ENCODE assay signal across 9 mouse cellular contexts in the genomic region with DNA sequence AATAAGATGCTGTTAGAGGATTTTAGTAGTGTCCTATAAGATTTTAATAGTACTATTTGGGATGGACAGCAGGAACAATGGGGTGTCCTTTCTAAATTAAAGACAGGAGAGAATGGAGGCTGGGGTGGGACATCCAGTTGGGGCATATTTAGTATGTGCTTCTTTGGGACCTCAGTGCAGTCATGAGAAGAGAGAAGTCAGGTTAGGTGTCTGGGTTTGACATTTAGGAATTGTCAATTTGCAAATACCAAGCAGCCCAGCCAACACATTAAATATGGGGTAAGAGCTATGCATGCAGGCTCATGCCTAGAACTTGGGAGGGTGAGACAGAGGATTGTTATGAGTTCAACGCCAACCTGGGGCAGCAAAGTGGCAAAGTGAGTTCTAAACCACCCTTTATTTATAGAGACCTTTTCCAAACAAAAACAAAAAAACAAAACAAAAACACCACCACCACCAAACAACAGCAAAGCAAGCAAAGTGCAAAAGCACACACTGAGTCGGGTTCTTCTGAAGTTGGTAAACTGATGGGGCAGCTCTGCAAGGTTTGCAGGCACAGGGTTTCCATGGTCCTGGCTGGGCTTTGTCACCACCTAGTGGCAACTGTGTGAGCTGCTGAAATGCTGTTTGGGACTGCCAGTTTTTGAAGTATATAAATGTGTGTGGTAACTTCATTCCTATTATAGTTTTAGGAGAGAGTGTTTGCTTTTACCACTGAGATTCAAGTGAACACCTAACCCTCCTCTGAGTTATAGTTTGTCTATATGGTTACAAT. TPM values are rescaled to one million over a fixed set of nuclear protein-coding genes. Genes with fewer than 3 reads are reported as not detected.
DNase-seq lines count a peak whose midpoint lies in the region; ATAC-seq and TF ChIP-seq lines count a peak whose summit lies in the region.
"Had no signal": no experiment of that assay in that cellular context is flagged by ENCODE, and none has a peak within 500 bp of the region (broad histone marks: within the 10 kb centered on the region; RNA-seq: fewer than 3 reads in every experiment).

No protein-coding gene starts in this region.

- no peaks in the 10 kb centered on the region for H3K27me3 ChIP-seq in E14TG2a.4 (ENCODE audit: insufficient read depth, low read length)
- no peaks in the 10 kb centered on the region for H3K27me3 ChIP-seq in lung, embryonic 16.5 days (ENCODE audit: control insufficient read depth, insufficient read depth, low read depth, low read length)
- H3K27me3 ChIP-seq: limb, embryonic 13.5 days had no signal

- no peak overlapping the region for H3K9ac ChIP-seq in lung, embryonic 16.5 days (ENCODE audit: low read length)
- H3K9ac ChIP-seq: limb, embryonic 13.5 days had no signal

- peak; percentile 78 for DNase-seq in adrenal gland, adult 2 months
- DNase-seq in embryo, embryonic 11.5 days (ENCODE audit: low read depth, low spot score) = peak; percentile 49
- DNase-seq in heart, adult 8-10 months (ENCODE audit: low spot score) = peak; percentile 76
- DNase-seq in kidney, postnatal 25 days = peak; percentile 69 to 83
- DNase-seq in right cerebral cortex, adult 2 months (ENCODE audit: low spot score in 2 of 2) = peak; percentile 82 to 85
- DNase-seq in urinary bladder, postnatal 36 days (ENCODE audit: low spot score in 2 of 2) = peak; percentile 63 to 74

- H3K36me3 ChIP-seq in E14TG2a.4 (ENCODE audit: insufficient read depth, low read length) = peaks cover 19% of the 10 kb centered on the region
- H3K36me3 ChIP-seq in lung, embryonic 16.5 days (ENCODE audit: control insufficient read depth, insufficient read depth, low read length) = peaks cover 13% of the 10 kb centered on the region

- H3K4me1 ChIP-seq in E14TG2a.4 (replicated peaks; ENCODE audit: low read depth, low read length) = peaks cover 23% of the 10 kb centered on the region
- H3K4me1 ChIP-seq in lung, embryonic 16.5 days (replicated peaks; ENCODE audit: control insufficient read depth, insufficient read depth, low read length) = peaks cover 7% of the 10 kb centered on the region

- H3K4me3 ChIP-seq in E14TG2a.4 (replicated peaks; ENCODE audit: low read length) = no peak overlapping the region
- no peak overlapping the region for H3K4me3 ChIP-seq in lung, embryonic 16.5 days (ENCODE audit: low read length)
- H3K4me3 ChIP-seq: limb, embryonic 13.5 days had no signal

- WGBS in lung, embryonic 16.5 days = 48% methylated on average over 2 of the region's 2 CpGs

- peak; percentile 77; the same call in 1 of the 2 replicates for ATAC-seq in lung, embryonic 16.5 days (ENCODE audit: low read depth)

- TF ChIP-seq CTCF in E14TG2a.4 (conservative IDR thresholded peaks at IDR 0.05; ENCODE audit: low read length) = peak; percentile 76

- H3K9me3 ChIP-seq in E14TG2a.4 (ENCODE audit: low read length) = no peaks in the 10 kb centered on the region
- H3K9me3 ChIP-seq in lung, embryonic 16.5 days (ENCODE audit: control insufficient read depth, low read length) = no peaks in the 10 kb centered on the region
- H3K9me3 ChIP-seq: limb, embryonic 13.5 days had no signal

- no peak overlapping the region for H3K27ac ChIP-seq in lung, embryonic 16.5 days (ENCODE audit: low read length)
- H3K27ac ChIP-seq: limb, embryonic 13.5 days had no signal

- no peak overlapping the region for H3K4me2 ChIP-seq in lung, embryonic 16.5 days (ENCODE audit: low read depth, low read length)
- H3K4me2 ChIP-seq: limb, embryonic 13.5 days had no signal

RNA-seq across cellular contexts. Expression of a gene that starts 55.5 kb away (rescaled TPM):
- total RNA-seq in adrenal gland, adult 2 months (2021) = 10 to 100 TPM; 48.7 to 56.5 TPM
- polyA plus RNA-seq in adrenal gland, adult 2 months (2012; rRNA removed) = 20.5 and 23.4 TPM in 2 replicates
- 10 to 100 TPM; 53.7 to 77.4 (median 69.0) TPM for total RNA-seq in heart, adult 8-10 months (2022)
- polyA plus RNA-seq in lung, embryonic 16.5 days (2015; fragmentation: Nextera tagmentation; extraction: Ambion mirVana) = 10.2 and 15.2 TPM in 2 replicates
